Mouse (Mus musculus): Measurements from ENCODE around the gene Lin7b. TPM values are rescaled to one million over a fixed set of nuclear protein-coding genes. Genes with fewer than 3 reads are reported as not detected.
"Not testable (repeated sequence)": the region's sequence is repeated elsewhere in the genome, so short reads cannot be mapped to it uniquely, and the experiment has no call there.

Lin7b gene
- polyA plus RNA-seq, 1 experiment: 0.94 TPM

DNA sequence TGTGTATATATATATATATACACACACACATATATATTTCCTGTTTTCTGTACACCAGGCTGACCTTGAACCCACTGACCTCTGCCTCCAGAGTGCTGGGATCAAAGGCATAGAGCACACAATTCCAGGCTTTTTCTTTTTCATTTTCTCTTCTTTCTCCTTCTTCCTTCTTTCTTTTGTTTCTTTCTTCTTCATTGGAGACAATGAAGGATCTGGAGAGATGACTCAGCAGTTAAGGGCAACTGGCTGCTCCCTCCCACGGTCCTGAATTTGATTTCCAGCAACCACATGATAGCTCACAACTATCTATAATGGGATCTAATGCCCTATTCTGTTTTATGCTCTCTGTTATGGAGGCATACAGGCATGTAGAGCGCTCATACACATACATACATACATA, 26.4 kb upstream of the Lin7b start:
- H3K27me3 ChIP-seq (ENCODE audit: control insufficient read depth, insufficient read depth, insufficient read length): no peaks in the 10 kb centered on the region
- no peak overlapping the region for H3K4me3 ChIP-seq (ENCODE audit: insufficient read depth, poor library complexity, severe bottlenecking)
- H3K79me3 ChIP-seq (ENCODE audit: low read depth): peaks cover 37% of the 10 kb centered on the region
- no peak overlapping the region for H3ac ChIP-seq (ENCODE audit: control insufficient read depth, insufficient read length, low read depth)
- peaks cover 28% of the 10 kb centered on the region for H3K36me3 ChIP-seq (ENCODE audit: control insufficient read depth, insufficient read depth)
- TF ChIP-seq CTCF (IDR thresholded peaks at IDR 0.05; ENCODE audit: control insufficient read depth, insufficient read depth, insufficient read length) (no peak), USF1 (IDR thresholded peaks at IDR 0.05; ENCODE audit: low read depth) (no peak), CEBPB (IDR thresholded peaks at IDR 0.05; ENCODE audit: low read depth) (no peak), MAX (IDR thresholded peaks at IDR 0.05) (no peak), MYOG (IDR thresholded peaks at IDR 0.05; ENCODE audit: control insufficient read depth, extremely low read depth, insufficient read length) (no peak), FOSL1 (IDR thresholded peaks at IDR 0.05; ENCODE audit: insufficient read depth, low read length, poor library complexity, severe bottlenecking) (no peak), MYOD1 (IDR thresholded peaks at IDR 0.05; ENCODE audit: control insufficient read depth, insufficient read length, low read depth) (no peak)
- H3K79me2 ChIP-seq (ENCODE audit: control insufficient read depth, insufficient read depth): peaks cover 39% of the 10 kb centered on the region

DNA sequence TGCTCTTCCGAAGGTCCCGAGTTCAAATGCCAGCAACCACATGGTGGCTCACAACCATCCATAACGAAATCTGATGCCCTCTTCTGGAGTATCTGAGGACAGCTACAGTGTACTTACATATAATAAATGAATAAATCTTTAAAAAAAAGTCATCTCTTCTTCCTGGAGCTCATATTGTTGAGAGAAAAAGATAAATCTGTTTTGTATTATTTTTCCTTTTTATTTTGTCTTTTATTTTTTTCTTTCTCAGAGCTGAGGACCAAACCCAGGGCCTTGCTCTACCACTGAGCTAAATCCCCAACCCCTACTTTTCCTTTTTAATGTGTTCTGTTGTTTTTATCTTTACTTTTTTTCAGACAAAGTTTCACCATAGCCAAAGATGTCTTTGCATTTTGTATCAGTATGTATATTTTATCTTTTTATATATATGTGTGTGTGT, 26.0 kb upstream of the Lin7b start:
- H3K4me3 ChIP-seq (ENCODE audit: insufficient read depth, poor library complexity, severe bottlenecking): peak overlapping the region; percentile 40
- peak overlapping the region; percentile 5 for H3ac ChIP-seq (ENCODE audit: control insufficient read depth, insufficient read length, low read depth)
- H3K79me2 ChIP-seq (ENCODE audit: control insufficient read depth, insufficient read depth): peaks cover 43% of the 10 kb centered on the region
- peaks cover 41% of the 10 kb centered on the region for H3K79me3 ChIP-seq (ENCODE audit: low read depth)
- not testable (repeated sequence) for H3K27me3 ChIP-seq (ENCODE audit: control insufficient read depth, insufficient read depth, insufficient read length)
- H3K36me3 ChIP-seq (ENCODE audit: control insufficient read depth, insufficient read depth): peaks cover 33% of the 10 kb centered on the region

DNA sequence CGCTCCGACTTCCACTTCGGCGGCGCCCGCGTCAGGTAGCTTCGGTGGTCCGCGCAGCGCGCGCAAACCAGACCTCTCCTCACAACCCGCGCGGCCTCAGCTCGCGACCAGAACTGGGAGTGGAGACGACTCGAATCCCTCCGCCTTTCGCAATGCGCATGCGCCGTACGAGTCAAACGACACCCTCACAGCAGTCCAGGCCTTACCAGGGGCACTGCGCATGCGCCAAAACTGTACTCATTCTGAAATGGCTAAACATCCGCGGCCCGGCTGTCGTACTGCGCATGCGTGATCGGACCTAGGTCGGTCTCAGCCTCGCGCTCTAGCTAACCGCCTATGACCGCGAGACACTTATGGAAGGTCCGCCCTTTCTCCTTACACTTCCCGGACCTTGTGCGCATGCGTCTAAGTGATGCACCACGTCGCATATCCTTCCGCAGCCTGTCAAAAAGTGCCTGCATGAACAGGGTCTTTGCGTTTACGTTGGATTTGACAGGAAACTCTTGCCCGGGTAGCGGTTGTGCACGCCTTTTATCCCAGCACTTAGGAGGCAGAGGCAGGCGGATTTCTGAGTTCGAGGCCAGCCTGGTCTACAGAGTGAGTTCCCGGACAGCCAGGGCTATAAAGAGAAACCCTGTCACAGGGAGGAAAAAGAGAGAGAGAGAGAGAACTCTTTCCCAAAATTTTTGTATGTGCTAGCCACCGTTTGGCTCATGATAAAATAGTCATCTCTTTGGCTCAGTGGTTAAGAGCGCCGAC, 25.4 kb upstream of the Lin7b start, which contains the start of gene Snrnp70:
Gene Snrnp70 (minus strand): TSS at position 165 of the 759 bp plus-strand sequence.
- Histone ChIP-seq H3K79me3 (ENCODE audit: low read depth) (peaks cover 44% of the 10 kb centered on the region), H3K27me3 (ENCODE audit: control insufficient read depth, insufficient read depth, insufficient read length) (no peaks in the 10 kb centered on the region)
- TF ChIP-seq MYOG (IDR thresholded peaks at IDR 0.05; ENCODE audit: control insufficient read depth, extremely low read depth, insufficient read length) (no peak), MYOD1 (IDR thresholded peaks at IDR 0.05; ENCODE audit: control insufficient read depth, insufficient read length, low read depth) (no peak), CEBPB (IDR thresholded peaks at IDR 0.05; ENCODE audit: low read depth) (no peak), USF1 (IDR thresholded peaks at IDR 0.05; ENCODE audit: low read depth) (no peak), MAX (IDR thresholded peaks at IDR 0.05) (no peak), CTCF (IDR thresholded peaks at IDR 0.05; ENCODE audit: control insufficient read depth, insufficient read depth, insufficient read length) (no peak)

GRCm38 (mm10) chr7:45395129-45395541, 24.8 kb upstream of the Lin7b start:
- Histone ChIP-seq H3K79me2 (ENCODE audit: control insufficient read depth, insufficient read depth) (peaks cover 55% of the 10 kb centered on the region), H3K36me3 (ENCODE audit: control insufficient read depth, insufficient read depth) (peaks cover 42% of the 10 kb centered on the region), H3K79me3 (ENCODE audit: low read depth) (peaks cover 50% of the 10 kb centered on the region), H3K4me3 (ENCODE audit: insufficient read depth, poor library complexity, severe bottlenecking) (peak overlapping the region; percentile 72), H3K27me3 (ENCODE audit: control insufficient read depth, insufficient read depth, insufficient read length) (no peaks in the 10 kb centered on the region), H3ac (ENCODE audit: control insufficient read depth, insufficient read length, low read depth) (peak overlapping the region; percentile 85)
- TF ChIP-seq USF1 (IDR thresholded peaks at IDR 0.05; ENCODE audit: low read depth) (no peak), MAX (IDR thresholded peaks at IDR 0.05) (no peak), FOSL1 (IDR thresholded peaks at IDR 0.05; ENCODE audit: insufficient read depth, low read length, poor library complexity, severe bottlenecking) (no peak), MYOD1 (IDR thresholded peaks at IDR 0.05; ENCODE audit: control insufficient read depth, insufficient read length, low read depth) (no peak), MYOG (IDR thresholded peaks at IDR 0.05; ENCODE audit: control insufficient read depth, extremely low read depth, insufficient read length) (no peak), CEBPB (IDR thresholded peaks at IDR 0.05; ENCODE audit: low read depth) (no peak), CTCF (IDR thresholded peaks at IDR 0.05; ENCODE audit: control insufficient read depth, insufficient read depth, insufficient read length) (no peak)

More for the DNA sequence above, 25.4 kb upstream of the Lin7b start, which contains the start of gene Snrnp70:
- peak within 1 kb of the TSS; percentile 85 for H3ac ChIP-seq (ENCODE audit: control insufficient read depth, insufficient read length, low read depth)
- H3K79me2 ChIP-seq (ENCODE audit: control insufficient read depth, insufficient read depth): peaks cover 49% of the 10 kb centered on the region
- H3K36me3 ChIP-seq (ENCODE audit: control insufficient read depth, insufficient read depth): peaks cover 36% of the 10 kb centered on the region
- H3K4me3 ChIP-seq (ENCODE audit: insufficient read depth, poor library complexity, severe bottlenecking): peak within 1 kb of the TSS; percentile 72

GRCm38 (mm10) chr7:45386077-45386476, 15.7 kb upstream of the Lin7b start:
- H3K36me3 ChIP-seq (ENCODE audit: control insufficient read depth, insufficient read depth): peaks cover 87% of the 10 kb centered on the region
- H3K79me2 ChIP-seq (ENCODE audit: control insufficient read depth, insufficient read depth): peaks cover 72% of the 10 kb centered on the region
- H3K79me3 ChIP-seq (ENCODE audit: low read depth): peaks cover 39% of the 10 kb centered on the region
- no peak for TF ChIP-seq MYOG (IDR thresholded peaks at IDR 0.05; ENCODE audit: control insufficient read depth, extremely low read depth, insufficient read length)
- no peak overlapping the region for H3K4me3 ChIP-seq (ENCODE audit: insufficient read depth, poor library complexity, severe bottlenecking)
- H3K27me3 ChIP-seq (ENCODE audit: control insufficient read depth, insufficient read depth, insufficient read length): no peaks in the 10 kb centered on the region
- no peak overlapping the region for H3ac ChIP-seq (ENCODE audit: control insufficient read depth, insufficient read length, low read depth)

GRCm38 (mm10) chr7:45376057-45376456, 5.7 kb upstream of the Lin7b start:
- peaks cover 71% of the 10 kb centered on the region for H3K36me3 ChIP-seq (ENCODE audit: control insufficient read depth, insufficient read depth)
- peaks cover 2% of the 10 kb centered on the region for H3K79me3 ChIP-seq (ENCODE audit: low read depth)
- H3K27me3 ChIP-seq (ENCODE audit: control insufficient read depth, insufficient read depth, insufficient read length): no peaks in the 10 kb centered on the region
- H3K79me2 ChIP-seq (ENCODE audit: control insufficient read depth, insufficient read depth): peaks cover 11% of the 10 kb centered on the region
- H3K4me3 ChIP-seq (ENCODE audit: insufficient read depth, poor library complexity, severe bottlenecking): no peak overlapping the region
- no peak for TF ChIP-seq MAX (IDR thresholded peaks at IDR 0.05)
- no peak for TF ChIP-seq FOSL1 (IDR thresholded peaks at IDR 0.05; ENCODE audit: insufficient read depth, low read length, poor library complexity, severe bottlenecking)
- no peak for TF ChIP-seq MYOG (IDR thresholded peaks at IDR 0.05; ENCODE audit: control insufficient read depth, extremely low read depth, insufficient read length)
- TF ChIP-seq CEBPB (IDR thresholded peaks at IDR 0.05; ENCODE audit: low read depth): no peak
- no peak for TF ChIP-seq USF1 (IDR thresholded peaks at IDR 0.05; ENCODE audit: low read depth)
- no peak for TF ChIP-seq CTCF (IDR thresholded peaks at IDR 0.05; ENCODE audit: control insufficient read depth, insufficient read depth, insufficient read length)
- no peak for TF ChIP-seq MYOD1 (IDR thresholded peaks at IDR 0.05; ENCODE audit: control insufficient read depth, insufficient read length, low read depth)
- no peak overlapping the region for H3ac ChIP-seq (ENCODE audit: control insufficient read depth, insufficient read length, low read depth)

All from C2C12 (cell line).